Mouse (Mus musculus) heart, embryonic 15.5 days (tissue): ENCODE data around the gene Nfic. TPM values are rescaled to one million over a fixed set of nuclear protein-coding genes. Genes with fewer than 3 reads are reported as not detected.

Experiments used
- ATAC-seq: fragments of 200-750 bp; cut with Nextera tagmentation; replicated peaks from 2 replicates; pipeline ENCODE4 v1.8.0; 2017; ENCODE audit warnings: low read depth, moderate TSS enrichment; ENCODE audit not compliant: insufficient number of reproducible peaks, insufficient read depth, low FRiP score
- H3K27ac ChIP-seq: fragments of 300-500 bp; sonication (generic); 2 replicates; pipeline ENCODE4 v1.5.1; 2015; ENCODE audit warnings: mild to moderate bottlenecking, inconsistent platforms
- H3K27me3 ChIP-seq: fragments of 300-500 bp; sonication (generic); 2 replicates; pipeline ENCODE4 v1.6.1; 2015; ENCODE audit warnings: inconsistent platforms
- H3K36me3 ChIP-seq: fragments of 300-500 bp; sonication (generic); 2 replicates; pipeline ENCODE4 v1.6.1; 2015; ENCODE audit warnings: mild to moderate bottlenecking, inconsistent platforms
- H3K4me1 ChIP-seq: fragments of 300-500 bp; sonication (generic); replicated peaks from 2 replicates; pipeline ENCODE4 v1.6.1; 2015; ENCODE audit warnings: inconsistent platforms
- H3K4me2 ChIP-seq: fragments of 300-500 bp; sonication (generic); 2 replicates; pipeline ENCODE4 v1.6.1; 2015; ENCODE audit warnings: inconsistent platforms, mild to moderate bottlenecking, moderate library complexity
- H3K4me3 ChIP-seq: fragments of 300-500 bp; sonication (generic); 2 replicates; pipeline ENCODE4 v1.5.1; 2015; ENCODE audit warnings: mild to moderate bottlenecking, inconsistent platforms
- H3K9ac ChIP-seq: fragments of 300-500 bp; sonication (generic); 2 replicates; pipeline ENCODE4 v1.6.1; 2015; ENCODE audit warnings: mild to moderate bottlenecking, inconsistent platforms
- H3K9me3 ChIP-seq: fragments of 300-500 bp; sonication (generic); replicated peaks from 2 replicates; pipeline ENCODE4 v1.6.1; 2016; ENCODE audit warnings: inconsistent platforms
- WGBS: fragments of 180-500 bp; shearing (Covaris S2); methylation state at CpG from one replicate; pipeline ENCODE4 v1.1.7; 2015; ENCODE audit warnings: mixed read lengths; 5-methylcytosine and 5-hydroxymethylcytosine counted together
- polyA plus RNA-seq: library from polyadenylated mRNA; unstranded; fragments of >200 nt; fragmentation: Nextera tagmentation; extraction: Ambion mirVana; gene quantifications from 2 replicates; pipeline ENCODE4 v1.2.1, GENCODE M21; 2015

Gene Nfic
- polyA plus RNA-seq, 1 experiment from 2014 or later: 60.9 TPM

GRCm38 (mm10) chr10:81387716-81388115 is 67.7 kb downstream of the Nfic start:
- Histone ChIP-seq H3K4me1 (peaks cover 29% of the 10 kb centered on the region), H3K4me2 (no peak overlapping the region), H3K27ac (no peak overlapping the region), H3K36me3 (peaks cover 28% of the 10 kb centered on the region), H3K9ac (no peak overlapping the region), H3K4me3 (no peak overlapping the region), H3K9me3 (no peaks in the 10 kb centered on the region), H3K27me3 (no peaks in the 10 kb centered on the region)
- ATAC-seq: no peak
- WGBS: 92% methylated on average over 20 of the region's 20 CpGs

DNA sequence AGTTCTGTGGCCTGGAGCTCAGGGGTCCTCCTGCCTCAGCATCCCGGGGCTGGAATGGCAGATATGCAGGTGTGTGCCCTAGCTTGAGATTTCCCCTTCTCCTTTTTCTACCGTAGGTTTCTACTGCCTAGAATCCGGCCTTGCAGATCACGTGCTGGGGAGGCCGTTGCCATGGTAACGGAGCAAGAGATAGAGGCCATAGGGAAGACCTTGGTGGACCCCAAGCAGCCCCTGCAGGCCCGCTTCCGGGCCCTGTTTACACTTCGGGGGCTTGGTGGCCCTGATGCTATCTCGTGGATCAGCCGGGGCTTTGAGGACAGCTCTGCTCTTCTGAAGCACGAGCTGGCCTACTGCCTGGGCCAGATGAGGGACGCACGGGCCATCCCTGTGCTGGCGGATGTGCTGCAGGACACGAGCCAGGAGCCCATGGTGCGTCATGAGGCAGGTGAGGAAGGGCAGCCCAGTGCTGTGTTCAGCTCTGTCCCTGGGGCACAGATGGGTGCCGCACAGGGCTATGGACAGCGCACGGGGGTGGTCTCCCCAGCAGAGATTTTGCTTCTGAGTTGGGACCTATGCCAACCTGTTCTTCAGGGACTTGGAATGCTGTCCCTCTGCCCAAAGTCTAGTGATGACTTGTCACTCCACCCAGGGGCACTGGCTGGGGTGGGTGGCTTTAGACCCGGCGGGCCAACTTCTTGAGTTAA is 69.7 kb downstream of the Nfic start:
- Histone ChIP-seq H3K4me1 (peaks cover 37% of the 10 kb centered on the region), H3K4me2 (peak overlapping the region; percentile 87), H3K9me3 (no peaks in the 10 kb centered on the region), H3K36me3 (peaks cover 28% of the 10 kb centered on the region), H3K4me3 (peak overlapping the region; percentile 95), H3K9ac (no peak overlapping the region), H3K27me3 (no peaks in the 10 kb centered on the region), H3K27ac (no peak overlapping the region)
- ATAC-seq: no peak
- WGBS: 75% methylated on average over 22 of the region's 22 CpGs

GRCm38 (mm10) chr10:81384605-81384982 is 70.8 kb downstream of the Nfic start:
- H3K9me3 ChIP-seq: no peaks in the 10 kb centered on the region
- H3K36me3 ChIP-seq: peaks cover 28% of the 10 kb centered on the region
- H3K4me1 ChIP-seq: peaks cover 29% of the 10 kb centered on the region
- H3K4me2 ChIP-seq: peak overlapping the region; percentile 87
- peak; percentile 34; the same call in 1 of the 2 replicates for ATAC-seq
- peak overlapping the region; percentile 86 for H3K9ac ChIP-seq
- H3K27ac ChIP-seq: peak overlapping the region; percentile 86
- H3K27me3 ChIP-seq: no peaks in the 10 kb centered on the region
- 0% methylated on average over 19 of the region's 19 CpGs for WGBS
- peak overlapping the region; percentile 95 for H3K4me3 ChIP-seq

- Histone ChIP-seq H3K36me3 (peaks cover 28% of the 10 kb centered on the region), H3K27ac (peak within 1 kb of the TSS; percentile 86), H3K9ac (peak within 1 kb of the TSS; percentile 86), H3K4me3 (peak within 1 kb of the TSS; percentile 95), H3K9me3 (no peaks in the 10 kb centered on the region), H3K4me2 (peak within 1 kb of the TSS; percentile 87), H3K4me1 (peaks cover 26% of the 10 kb centered on the region), H3K27me3 (no peaks in the 10 kb centered on the region)
- WGBS: 5% methylated on average over 53 of the region's 54 CpGs
- ATAC-seq: peak; percentile 93
Observed at GRCm38 (mm10) chr10:81383802-81384604, 71.4 kb downstream of the Nfic start, which contains the start of the genes Dohh and Gm48551. Dohh (plus strand) TSS chr10:81384428. Gm48551 (plus strand) TSS chr10:81384466.

- no peak for ATAC-seq
- WGBS: 23% methylated on average over 5 of the region's 5 CpGs
- H3K9ac ChIP-seq: no peak overlapping the region
Observed at GRCm38 (mm10) chr10:81382039-81382438, 73.4 kb downstream of the Nfic start.

DNA sequence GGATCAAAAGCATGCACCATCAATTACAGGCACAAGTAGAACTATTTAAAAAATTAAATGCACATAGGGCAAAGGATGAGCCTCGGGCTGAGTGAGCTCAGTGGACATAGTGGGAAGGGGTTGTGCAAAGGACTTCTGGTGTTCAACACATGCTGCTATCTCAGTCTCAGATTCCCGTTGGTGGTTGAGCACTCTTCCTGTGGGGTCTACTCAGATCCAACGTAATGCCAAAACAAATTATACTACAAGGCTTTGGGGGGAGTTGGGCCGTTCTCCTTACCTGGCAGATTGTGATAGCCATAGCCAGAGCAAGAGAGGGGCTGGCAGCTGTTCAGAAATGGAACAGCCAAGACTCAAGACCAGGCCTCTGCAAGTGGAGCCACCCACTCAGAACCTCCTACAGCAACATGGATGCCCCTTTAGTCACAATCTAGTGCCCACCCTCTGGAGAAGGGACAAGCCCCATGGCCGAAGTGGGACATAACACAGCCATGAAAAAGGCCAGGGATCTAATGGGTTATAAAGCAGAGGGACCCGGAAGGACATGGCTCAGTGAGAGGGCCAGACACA is 75.5 kb downstream of the Nfic start:
- Histone ChIP-seq H3K4me3 (no peak overlapping the region), H3K4me2 (no peak overlapping the region), H3K9me3 (no peaks in the 10 kb centered on the region), H3K9ac (no peak overlapping the region), H3K27ac (no peak overlapping the region), H3K27me3 (no peaks in the 10 kb centered on the region), H3K4me1 (peaks cover 39% of the 10 kb centered on the region), H3K36me3 (peaks cover 8% of the 10 kb centered on the region; the same call in 1 of the 2 replicates)
- no peak for ATAC-seq
- 82% methylated on average over 6 of the region's 6 CpGs for WGBS

More at GRCm38 (mm10) chr10:81382039-81382438, 73.4 kb downstream of the Nfic start:
- peaks cover 34% of the 10 kb centered on the region for H3K4me1 ChIP-seq
- H3K4me2 ChIP-seq: no peak overlapping the region
- H3K27ac ChIP-seq: peak overlapping the region; percentile 11
- H3K9me3 ChIP-seq: no peaks in the 10 kb centered on the region
- H3K4me3 ChIP-seq: no peak overlapping the region
- no peaks in the 10 kb centered on the region for H3K27me3 ChIP-seq
- peaks cover 9% of the 10 kb centered on the region for H3K36me3 ChIP-seq

DNA sequence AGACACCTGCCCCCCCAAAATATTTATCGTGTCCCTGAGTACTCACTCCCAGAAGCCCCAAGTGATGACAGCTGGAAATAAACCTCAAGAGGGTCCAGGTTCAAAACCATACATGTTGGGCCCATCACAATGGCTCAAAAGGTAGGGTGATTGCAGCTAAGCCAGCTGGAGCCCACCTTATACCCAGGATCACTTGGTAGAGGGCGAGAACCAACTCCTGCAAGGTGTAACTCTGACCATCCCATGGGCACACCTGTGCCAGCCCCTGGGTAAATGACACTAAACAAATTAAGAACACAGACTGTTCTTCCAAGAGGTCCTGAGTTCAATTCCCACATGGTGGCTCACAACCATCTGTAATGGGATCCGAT is 76.3 kb downstream of the Nfic start:
- no peak for ATAC-seq
- peak overlapping the region; percentile 79 for H3K4me2 ChIP-seq
- 58% methylated on average over 3 of the region's 3 CpGs for WGBS
- peak overlapping the region; percentile 68 for H3K27ac ChIP-seq
- no peaks in the 10 kb centered on the region for H3K9me3 ChIP-seq
- peak overlapping the region; percentile 93 for H3K4me3 ChIP-seq
- peaks cover 39% of the 10 kb centered on the region for H3K4me1 ChIP-seq
- peak overlapping the region; percentile 60 for H3K9ac ChIP-seq
- H3K36me3 ChIP-seq: peaks cover 11% of the 10 kb centered on the region; the same call in 1 of the 2 replicates
- H3K27me3 ChIP-seq: no peaks in the 10 kb centered on the region

DNA sequence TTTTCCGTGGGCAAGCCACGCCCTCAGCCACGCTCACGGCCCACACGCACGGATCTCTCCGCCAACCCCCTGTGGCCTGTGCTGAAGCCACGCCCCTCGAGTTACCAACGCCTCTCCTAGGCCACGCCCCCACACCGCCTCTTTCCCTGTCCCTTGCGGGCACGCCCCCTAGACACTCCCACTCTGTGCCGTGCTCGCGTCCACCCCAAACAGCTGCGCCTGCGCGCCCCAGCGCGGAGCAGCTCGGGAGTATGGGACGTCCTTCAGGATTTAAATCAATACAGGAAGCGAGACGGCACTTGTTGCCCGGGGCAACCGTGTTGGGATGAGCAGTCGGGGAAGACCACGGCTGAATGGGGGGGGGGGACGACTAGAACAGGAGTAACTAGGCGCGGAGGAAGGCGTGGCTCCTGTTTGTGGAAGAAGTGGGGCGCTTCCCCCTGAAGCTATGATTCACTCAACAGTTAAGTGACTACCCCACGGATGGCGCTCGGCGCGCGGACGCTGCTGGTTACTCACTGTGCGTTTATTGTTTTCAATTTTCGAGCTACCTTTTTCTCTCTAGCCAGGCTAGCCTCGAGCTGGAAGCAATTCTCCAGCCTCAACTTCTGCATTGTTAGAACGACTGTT is 76.8 kb downstream of the Nfic start:
- no peaks in the 10 kb centered on the region for H3K27me3 ChIP-seq
- peak overlapping the region; percentile 60 for H3K9ac ChIP-seq
- H3K27ac ChIP-seq: peak overlapping the region; percentile 77
- ATAC-seq: peak; percentile 93
- peak overlapping the region; percentile 93 for H3K4me3 ChIP-seq
- no peaks in the 10 kb centered on the region for H3K9me3 ChIP-seq
- peaks cover 39% of the 10 kb centered on the region for H3K4me1 ChIP-seq
- peak overlapping the region; percentile 89 for H3K4me2 ChIP-seq
- H3K36me3 ChIP-seq: peaks cover 14% of the 10 kb centered on the region; the same call in 1 of the 2 replicates
- under 1% methylated on average over 46 of the region's 46 CpGs for WGBS

DNA sequence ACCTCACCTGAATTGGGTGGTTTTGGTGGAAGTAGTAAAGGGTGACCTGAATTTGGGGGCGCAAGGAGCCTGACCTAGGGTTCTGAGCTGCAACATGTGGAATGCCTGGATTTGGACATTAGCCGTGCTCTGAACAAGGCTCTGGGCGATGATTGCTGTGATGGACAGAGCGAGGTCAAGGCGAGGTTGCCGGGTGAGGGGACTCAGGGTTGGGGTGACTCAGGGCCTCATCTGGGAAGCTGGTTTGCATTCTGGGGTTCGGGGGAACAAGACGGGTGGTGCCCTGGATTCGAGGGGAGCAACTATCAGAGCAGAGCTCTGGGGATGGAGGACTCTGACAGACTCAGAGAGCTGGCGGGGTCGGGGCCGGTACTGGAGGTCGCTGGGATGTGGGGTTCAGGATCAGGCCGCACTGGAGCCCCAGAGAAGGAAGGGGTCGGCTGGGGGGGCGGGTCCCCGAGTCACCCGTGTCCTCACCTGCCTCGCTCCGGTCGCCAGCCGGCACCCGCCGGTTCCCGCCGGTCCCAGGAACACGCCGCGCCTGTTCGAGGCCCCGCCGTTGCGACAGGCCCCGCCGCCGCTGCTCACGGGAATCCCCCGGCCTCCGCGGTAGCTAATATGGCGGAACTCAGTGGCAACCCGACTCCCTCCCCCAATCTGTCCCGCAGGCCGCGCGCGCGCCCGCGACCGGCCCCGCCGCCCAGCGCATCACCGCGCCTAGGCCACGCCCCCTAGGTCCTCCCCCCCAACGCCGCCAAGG is 77.5 kb downstream of the Nfic start, which contains the start of gene Fzr1:
Gene Fzr1 (minus strand): TSS at position 724 of the 760 bp plus-strand sequence.
- 0 out of 2 replicates have a peak, but pooled peaks have one; percentile 8 for ATAC-seq
- H3K9ac ChIP-seq: peak within 1 kb of the TSS; percentile 98
- peak within 1 kb of the TSS; percentile 93 for H3K4me3 ChIP-seq
- H3K9me3 ChIP-seq: no peaks in the 10 kb centered on the region
- H3K27ac ChIP-seq: peak within 1 kb of the TSS; percentile 77
- peaks cover 39% of the 10 kb centered on the region for H3K4me1 ChIP-seq
- H3K27me3 ChIP-seq: no peaks in the 10 kb centered on the region
- H3K4me2 ChIP-seq: peak within 1 kb of the TSS; percentile 89
- peaks cover 21% of the 10 kb centered on the region; the same call in 1 of the 2 replicates for H3K36me3 ChIP-seq
- 1% methylated on average over 48 of the region's 59 CpGs for WGBS

DNA sequence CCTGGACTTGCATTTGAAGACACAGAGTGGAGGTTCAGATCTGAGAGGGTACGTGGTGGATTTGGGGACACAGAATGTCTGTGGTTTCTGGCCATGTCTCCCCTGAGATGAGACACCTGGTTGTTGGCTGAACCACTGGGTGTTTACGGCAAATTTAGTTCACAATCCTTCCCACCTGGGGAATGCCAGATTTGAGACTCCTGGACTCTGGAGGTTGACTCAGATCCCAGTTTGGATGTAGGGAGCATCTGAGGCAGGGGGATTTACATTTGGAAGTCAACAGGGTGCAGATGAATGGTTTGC is 78.1 kb downstream of the Nfic start:
- 48% methylated on average over 2 of the region's 2 CpGs for WGBS
- H3K4me3 ChIP-seq: peak overlapping the region; percentile 93
- peak overlapping the region; percentile 77 for H3K27ac ChIP-seq
- H3K9me3 ChIP-seq: no peaks in the 10 kb centered on the region
- peaks cover 26% of the 10 kb centered on the region; the same call in 1 of the 2 replicates for H3K36me3 ChIP-seq
- peak overlapping the region; percentile 98 for H3K9ac ChIP-seq
- no peaks in the 10 kb centered on the region for H3K27me3 ChIP-seq
- no peak for ATAC-seq
- peaks cover 36% of the 10 kb centered on the region for H3K4me1 ChIP-seq
- H3K4me2 ChIP-seq: peak overlapping the region; percentile 89
